Mouse (Mus musculus) urinary bladder, adult 18-20 months (tissue): ENCODE results near the gene Pold1.

Experiments
- DNase-seq, 2 experiments: peaks; one replicate each; pipeline ENCODE4 v3.0.0; 2022; ENCODE audit warnings: low spot score in 2 of 2, mixed read lengths in 2 of 2

Pold1 gene

DNA sequence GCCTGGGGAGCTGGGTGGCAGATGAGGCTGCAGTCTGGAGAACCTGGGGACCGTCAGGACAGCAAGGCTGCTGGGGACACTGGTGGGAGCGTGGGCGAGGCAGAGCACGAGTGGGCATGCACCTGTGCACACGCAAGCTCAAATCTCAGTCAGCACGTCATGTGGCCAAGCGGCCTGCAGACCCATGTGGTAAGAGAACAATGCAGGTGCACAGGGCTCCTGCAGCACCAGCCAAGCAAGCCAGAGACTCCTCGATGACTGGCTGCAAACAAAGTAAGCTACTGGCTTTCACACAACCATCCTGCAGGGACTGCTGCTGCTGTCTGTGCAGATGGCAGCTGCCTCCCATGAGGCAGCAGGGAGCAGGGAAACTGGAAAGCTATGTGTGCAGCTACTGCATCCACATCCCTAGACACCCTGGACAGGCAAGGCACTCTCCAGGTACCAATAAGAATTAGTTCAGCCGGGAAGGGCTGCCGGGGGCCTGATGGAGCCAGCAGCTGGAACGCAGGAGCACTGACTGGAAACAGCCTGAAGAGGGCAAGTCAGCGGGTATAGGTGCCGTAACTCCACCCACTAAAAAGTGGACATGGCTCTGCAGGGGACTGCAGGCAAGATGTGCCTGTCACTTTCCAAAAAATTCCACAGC is 61.6 kb downstream of the Pold1 start:
- DNase-seq = no peak

DNA sequence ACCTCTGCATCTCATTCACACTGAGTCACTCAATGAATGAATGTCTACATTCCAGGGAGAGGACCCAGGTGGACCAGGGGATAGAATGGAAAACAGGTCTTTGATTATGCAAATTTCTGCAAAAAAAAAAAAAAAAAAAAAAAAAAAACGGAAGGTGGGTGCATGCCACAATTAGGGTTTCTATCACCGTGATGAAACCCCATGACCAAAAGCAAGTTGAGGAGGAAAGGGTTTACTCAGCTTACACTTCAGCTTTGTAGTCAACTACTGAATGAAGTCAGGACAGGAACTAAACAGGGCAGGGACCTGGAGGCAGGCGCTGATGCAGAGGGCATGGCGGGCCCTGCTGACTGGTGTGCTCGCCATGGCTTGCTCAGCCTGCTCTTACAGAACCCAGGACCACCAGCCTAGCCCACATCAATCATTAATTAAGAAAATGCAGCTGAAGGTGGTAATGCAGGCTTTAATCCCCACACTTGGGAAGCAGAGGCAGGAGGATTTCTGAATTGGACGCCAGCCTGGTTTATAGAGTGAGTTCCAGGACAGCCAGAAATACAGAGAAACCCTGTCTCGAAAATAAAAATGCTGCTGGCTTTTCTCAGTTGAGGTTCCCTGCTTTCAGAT is 63.0 kb downstream of the Pold1 start:
- no peak for DNase-seq

DNA sequence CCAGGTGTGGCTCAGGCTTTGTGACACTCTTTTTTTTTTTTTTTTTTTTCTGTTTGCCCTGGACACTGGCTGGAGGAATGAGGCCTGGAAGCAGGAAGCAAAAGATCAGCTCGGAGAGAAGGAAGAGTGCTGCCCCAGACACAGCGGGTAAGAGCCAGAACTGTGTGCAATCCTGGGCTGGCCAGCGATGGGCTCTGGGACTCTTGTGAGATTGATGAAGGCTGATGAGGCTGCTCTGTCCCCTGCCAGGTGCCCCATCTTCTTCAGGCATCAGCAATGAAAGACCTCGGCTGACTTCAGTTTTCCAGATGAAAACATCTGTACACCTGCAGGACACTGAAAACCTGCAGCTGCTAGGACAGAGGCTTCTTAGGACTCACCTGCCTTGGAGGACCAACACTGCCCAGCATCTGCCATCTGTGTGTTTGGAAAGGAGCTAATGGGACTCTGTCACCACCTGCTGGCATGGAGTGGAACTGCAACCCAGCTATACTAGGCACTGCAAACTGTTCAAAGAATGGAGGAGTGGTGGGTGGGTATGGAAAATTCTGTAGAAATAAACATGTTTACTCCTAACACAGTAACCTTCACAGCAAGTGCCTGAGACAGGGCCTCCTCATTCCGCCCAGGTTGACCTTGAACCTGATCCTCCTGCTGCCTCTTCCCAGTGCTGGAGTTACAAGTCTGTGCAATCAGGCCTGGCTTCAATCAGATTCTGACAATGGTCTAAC is 63.6 kb downstream of the Pold1 start:
- peak; percentile 40 to 55 for DNase-seq

DNA sequence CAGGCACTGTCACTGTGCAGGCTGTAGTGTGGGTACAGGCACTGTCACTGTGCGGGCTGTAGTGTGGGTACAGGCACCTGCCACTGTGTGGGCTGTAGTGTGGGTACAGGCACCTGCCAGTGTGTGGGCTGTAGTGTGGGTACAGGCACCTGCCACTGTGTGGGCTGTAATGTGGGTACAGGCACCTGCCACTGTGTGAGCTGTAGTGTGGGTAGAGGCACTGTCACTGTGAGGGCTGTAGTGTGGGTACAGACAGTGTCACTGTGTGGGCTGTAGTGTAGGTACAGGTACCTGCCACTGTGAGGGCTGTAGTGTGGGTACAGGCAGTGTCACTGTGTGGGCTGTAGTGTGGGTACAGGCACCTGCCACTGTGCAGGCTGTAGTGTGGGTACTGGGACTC is 64.5 kb downstream of the Pold1 start:
- no peak for DNase-seq

DNA sequence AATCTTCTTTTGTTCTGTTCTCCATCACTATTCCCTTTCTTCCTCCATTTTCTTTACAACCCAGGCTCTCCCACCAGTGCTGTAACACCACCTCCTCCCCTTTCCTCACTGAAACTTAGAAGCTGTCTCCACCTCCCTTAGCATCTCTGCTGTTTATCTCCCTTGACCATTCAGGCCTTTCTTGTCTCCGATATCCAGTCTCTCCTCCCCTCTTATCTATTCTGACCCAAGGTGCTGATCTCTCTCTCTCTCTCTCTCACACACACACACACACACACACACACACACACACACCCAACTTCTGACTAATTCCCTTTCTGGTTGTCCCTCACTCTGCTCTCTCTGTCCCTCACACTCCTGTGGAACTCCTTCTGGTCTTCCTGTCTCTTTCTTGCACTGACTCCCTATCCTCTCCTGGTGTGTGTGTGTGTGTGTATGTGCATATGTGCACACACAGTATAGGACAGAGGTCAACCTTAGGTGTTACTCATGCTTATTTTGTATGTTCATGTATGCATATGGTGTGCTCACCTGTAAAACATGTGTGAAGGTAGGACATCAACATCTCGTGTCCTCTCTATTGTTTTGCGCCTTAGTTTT is 65.7 kb downstream of the Pold1 start:
- no peak for DNase-seq
